Mouse (Mus musculus) liver, embryonic 14.5 days (tissue): ENCODE measurements at regions not wholly inside any gene's neighbourhood (a gene's known extent, or its start where the extent isn't known, plus 50 kb on each side); places are given as distances from the start of the nearest gene placed in this dataset.

ENCODE experiments used
- CTCF ChIP-seq: IDR thresholded peaks from 2 replicates; pipeline ENCODE4 v1.5.1; 2016; ENCODE audit warnings: antibody characterized with exemption, low read depth, control low read depth
- EP300 ChIP-seq: IDR thresholded peaks from 2 replicates; pipeline ENCODE4 v1.6.1; 2016; ENCODE audit warnings: antibody characterized with exemption, low read depth

- no peak for TF ChIP-seq EP300
- no peak for TF ChIP-seq CTCF
Measured at GRCm38 (mm10) chr9:11368056-11368455, 463.5 kb upstream of the Cntn5 start.
